Mouse (Mus musculus) midbrain, embryonic 13.5 days (tissue): ENCODE data around the gene Rsph3b. TPM values are rescaled to one million over a fixed set of nuclear protein-coding genes. Genes with fewer than 3 reads are reported as not detected.
A peak's percentile ranks its signal among the peaks of the same experiment; 100 is the strongest.

Source experiments
- ATAC-seq: fragments of 200-750 bp; cut with Nextera tagmentation; 2 replicates; pipeline ENCODE4 v1.8.0; 2017; ENCODE audit warnings: mild to moderate bottlenecking, moderate TSS enrichment, moderate library complexity
- H3K27ac ChIP-seq: fragments of 300-500 bp; sonication (generic); 2 replicates; pipeline ENCODE4 v1.5.1; 2015; ENCODE audit warnings: inconsistent platforms, mild to moderate bottlenecking, moderate library complexity
- H3K27me3 ChIP-seq: fragments of 300-500 bp; sonication (generic); 2 replicates; pipeline ENCODE4 v1.6.1; 2015; ENCODE audit warnings: mild to moderate bottlenecking, inconsistent platforms
- H3K36me3 ChIP-seq: fragments of 300-500 bp; sonication (generic); 2 replicates; pipeline ENCODE4 v1.6.1; 2015; ENCODE audit warnings: mild to moderate bottlenecking, inconsistent platforms
- H3K4me1 ChIP-seq: fragments of 300-500 bp; sonication (generic); replicated peaks from 2 replicates; pipeline ENCODE4 v1.6.1; 2015; ENCODE audit warnings: inconsistent platforms
- H3K4me2 ChIP-seq: fragments of 300-500 bp; sonication (generic); replicated peaks from 2 replicates; pipeline ENCODE4 v1.6.1; 2015; ENCODE audit warnings: moderate library complexity, mild to moderate bottlenecking, inconsistent platforms
- H3K4me3 ChIP-seq: fragments of 300-500 bp; sonication (generic); replicated peaks from 2 replicates; pipeline ENCODE4 v1.5.1; 2015; ENCODE audit warnings: mild to moderate bottlenecking, inconsistent platforms
- H3K9ac ChIP-seq: fragments of 300-500 bp; sonication (generic); replicated peaks from 2 replicates; pipeline ENCODE4 v1.6.1; 2015; ENCODE audit warnings: mild to moderate bottlenecking, inconsistent platforms
- H3K9me3 ChIP-seq: fragments of 300-500 bp; sonication (generic); 2 replicates; pipeline ENCODE4 v1.6.1; 2016; ENCODE audit warnings: mild to moderate bottlenecking, inconsistent platforms
- WGBS: fragments of 180-500 bp; shearing (Covaris S2); methylation state at CpG from one replicate; pipeline ENCODE4 v1.1.7; 2015; 5-methylcytosine and 5-hydroxymethylcytosine counted together
- polyA plus RNA-seq: library from polyadenylated mRNA; unstranded; fragments of >200 nt; fragmentation: Nextera tagmentation; extraction: Ambion mirVana; gene quantifications from 2 replicates; pipeline ENCODE4 v1.2.1, GENCODE M21; 2015

Rsph3b gene
- polyA plus RNA-seq, 1 experiment from 2014 or later = 49.4 TPM

- no peak for ATAC-seq
- WGBS = 94% methylated on average over 1 of the region's 1 CpGs
- H3K9me3 ChIP-seq = no peaks in the 10 kb centered on the region
- no peak overlapping the region for H3K4me2 ChIP-seq
- H3K36me3 ChIP-seq = no peaks in the 10 kb centered on the region
- H3K9ac ChIP-seq = no peak overlapping the region
- no peaks in the 10 kb centered on the region for H3K4me1 ChIP-seq
- no peak overlapping the region for H3K4me3 ChIP-seq
- H3K27ac ChIP-seq = no peak overlapping the region
- H3K27me3 ChIP-seq = no peaks in the 10 kb centered on the region
Measured at GRCm38 (mm10) chr17:6884531-6884930, 64.0 kb downstream of the Rsph3b start.

GRCm38 (mm10) chr17:6881306-6881705 lies 67.2 kb downstream of the Rsph3b start:
- H3K9ac ChIP-seq = no peak overlapping the region
- H3K9me3 ChIP-seq = no peaks in the 10 kb centered on the region
- H3K27me3 ChIP-seq = no peaks in the 10 kb centered on the region
- ATAC-seq = no peak
- no peak overlapping the region for H3K4me2 ChIP-seq
- no peaks in the 10 kb centered on the region for H3K36me3 ChIP-seq
- WGBS = 91% methylated on average over 6 of the region's 6 CpGs
- H3K4me3 ChIP-seq = no peak overlapping the region
- H3K4me1 ChIP-seq = no peaks in the 10 kb centered on the region
- no peak overlapping the region for H3K27ac ChIP-seq

- WGBS = 97% methylated on average over 2 of the region's 2 CpGs
Measured at GRCm38 (mm10) chr17:6871421-6871820, 77.1 kb downstream of the Rsph3b start.

GRCm38 (mm10) chr17:6868810-6869209 lies 79.7 kb downstream of the Rsph3b start:
- no peak overlapping the region for H3K4me3 ChIP-seq
- peaks cover 3% of the 10 kb centered on the region; the same call in 1 of the 2 replicates for H3K9me3 ChIP-seq
- no peak overlapping the region for H3K9ac ChIP-seq
- no peak for ATAC-seq
- no peak overlapping the region for H3K27ac ChIP-seq
- H3K27me3 ChIP-seq = 0 out of 2 replicates have a peak, but pooled peaks cover 6% of the 10 kb centered on the region
- H3K4me2 ChIP-seq = no peak overlapping the region
- peaks cover 9% of the 10 kb centered on the region; the same call in 1 of the 2 replicates for H3K4me1 ChIP-seq
- H3K36me3 ChIP-seq = no peaks in the 10 kb centered on the region

More at GRCm38 (mm10) chr17:6871421-6871820, 77.1 kb downstream of the Rsph3b start:
- no peak for ATAC-seq
- H3K27me3 ChIP-seq = no peaks in the 10 kb centered on the region
- peaks cover 4% of the 10 kb centered on the region; the same call in 1 of the 2 replicates for H3K9me3 ChIP-seq
- no peak overlapping the region for H3K4me3 ChIP-seq
- no peak overlapping the region for H3K4me2 ChIP-seq
- no peak overlapping the region for H3K9ac ChIP-seq
- H3K27ac ChIP-seq = no peak overlapping the region
- no peaks in the 10 kb centered on the region for H3K36me3 ChIP-seq
- no peaks in the 10 kb centered on the region for H3K4me1 ChIP-seq

- H3K9ac ChIP-seq = no peak overlapping the region
- H3K36me3 ChIP-seq = no peaks in the 10 kb centered on the region
- H3K9me3 ChIP-seq = no peaks in the 10 kb centered on the region
- no peak overlapping the region for H3K4me2 ChIP-seq
- ATAC-seq = no peak
- no peak overlapping the region for H3K4me3 ChIP-seq
- H3K27me3 ChIP-seq = peaks cover 16% of the 10 kb centered on the region; the same call in 1 of the 2 replicates
- peaks cover 9% of the 10 kb centered on the region; the same call in 1 of the 2 replicates for H3K4me1 ChIP-seq
- 23% methylated on average over 7 of the region's 7 CpGs for WGBS
- no peak overlapping the region for H3K27ac ChIP-seq
Measured at GRCm38 (mm10) chr17:6867740-6868139, 80.7 kb downstream of the Rsph3b start.

GRCm38 (mm10) chr17:6866576-6866975 lies 81.9 kb downstream of the Rsph3b start:
- no peak overlapping the region for H3K27ac ChIP-seq
- H3K4me2 ChIP-seq = no peak overlapping the region
- no peaks in the 10 kb centered on the region for H3K9me3 ChIP-seq
- peaks cover 16% of the 10 kb centered on the region; the same call in 1 of the 2 replicates for H3K27me3 ChIP-seq
- H3K4me3 ChIP-seq = no peak overlapping the region
- H3K36me3 ChIP-seq = no peaks in the 10 kb centered on the region
- peaks cover 19% of the 10 kb centered on the region for H3K4me1 ChIP-seq
- H3K9ac ChIP-seq = no peak overlapping the region
- 73% methylated on average over 1 of the region's 1 CpGs for WGBS
- no peak for ATAC-seq

- H3K27ac ChIP-seq = no peak overlapping the region
- H3K4me2 ChIP-seq = no peak overlapping the region
- H3K4me1 ChIP-seq = peaks cover 29% of the 10 kb centered on the region
- no peaks in the 10 kb centered on the region for H3K9me3 ChIP-seq
- H3K27me3 ChIP-seq = peaks cover 16% of the 10 kb centered on the region; the same call in 1 of the 2 replicates
- no peaks in the 10 kb centered on the region for H3K36me3 ChIP-seq
- ATAC-seq = no peak
- 60% methylated on average over 5 of the region's 5 CpGs for WGBS
- H3K4me3 ChIP-seq = no peak overlapping the region
- no peak overlapping the region for H3K9ac ChIP-seq
Measured at GRCm38 (mm10) chr17:6865580-6865979, 82.9 kb downstream of the Rsph3b start.

- Histone ChIP-seq H3K4me2 (peak overlapping the region; percentile 19; the same call in 1 of the 2 replicates), H3K9me3 (no peaks in the 10 kb centered on the region), H3K27me3 (peaks cover 16% of the 10 kb centered on the region; the same call in 1 of the 2 replicates), H3K9ac (no peak overlapping the region), H3K36me3 (no peaks in the 10 kb centered on the region), H3K4me3 (no peak overlapping the region), H3K27ac (no peak overlapping the region), H3K4me1 (peaks cover 37% of the 10 kb centered on the region)
- 24% methylated on average over 13 of the region's 13 CpGs for WGBS
- no peak for ATAC-seq
Measured at GRCm38 (mm10) chr17:6864869-6865268, 83.6 kb downstream of the Rsph3b start.

GRCm38 (mm10) chr17:6863521-6863920 lies 85.0 kb downstream of the Rsph3b start:
- peaks cover 44% of the 10 kb centered on the region for H3K4me1 ChIP-seq
- ATAC-seq = no peak
- peaks cover 16% of the 10 kb centered on the region; the same call in 1 of the 2 replicates for H3K27me3 ChIP-seq
- no peak overlapping the region for H3K27ac ChIP-seq
- H3K4me2 ChIP-seq = no peak overlapping the region
- H3K9ac ChIP-seq = no peak overlapping the region
- H3K9me3 ChIP-seq = no peaks in the 10 kb centered on the region
- no peak overlapping the region for H3K4me3 ChIP-seq
- WGBS = 91% methylated on average over 6 of the region's 6 CpGs
- H3K36me3 ChIP-seq = no peaks in the 10 kb centered on the region

- Histone ChIP-seq H3K9ac (no peak overlapping the region), H3K4me1 (peaks cover 44% of the 10 kb centered on the region), H3K36me3 (no peaks in the 10 kb centered on the region), H3K27me3 (peaks cover 16% of the 10 kb centered on the region; the same call in 1 of the 2 replicates), H3K27ac (peak overlapping the region; percentile 85), H3K9me3 (no peaks in the 10 kb centered on the region), H3K4me2 (peak overlapping the region; percentile 51), H3K4me3 (no peak overlapping the region)
- WGBS = 50% methylated on average over 12 of the region's 12 CpGs
- peak; percentile 53 for ATAC-seq
Measured at GRCm38 (mm10) chr17:6862040-6862780, 86.3 kb downstream of the Rsph3b start.

GRCm38 (mm10) chr17:6861181-6862039 lies 87.1 kb downstream of the Rsph3b start:
- H3K4me3 ChIP-seq = peak overlapping the region; percentile 3
- peak overlapping the region; percentile 28 for H3K9ac ChIP-seq
- no peaks in the 10 kb centered on the region for H3K9me3 ChIP-seq
- no peaks in the 10 kb centered on the region for H3K36me3 ChIP-seq
- peak overlapping the region; percentile 85 for H3K27ac ChIP-seq
- H3K27me3 ChIP-seq = peaks cover 16% of the 10 kb centered on the region; the same call in 1 of the 2 replicates
- 1% methylated on average over 28 of the region's 28 CpGs for WGBS
- peaks cover 44% of the 10 kb centered on the region for H3K4me1 ChIP-seq
- ATAC-seq = peak; percentile 90
- H3K4me2 ChIP-seq = peak overlapping the region; percentile 51

GRCm38 (mm10) chr17:6860491-6860897 lies 88.0 kb downstream of the Rsph3b start:
- Histone ChIP-seq H3K9ac (peak overlapping the region; percentile 17; the same call in 1 of the 2 replicates), H3K4me3 (no peak overlapping the region), H3K9me3 (no peaks in the 10 kb centered on the region), H3K27ac (peak overlapping the region; percentile 85), H3K4me2 (peak overlapping the region; percentile 51), H3K36me3 (no peaks in the 10 kb centered on the region), H3K27me3 (peaks cover 16% of the 10 kb centered on the region; the same call in 1 of the 2 replicates), H3K4me1 (peaks cover 44% of the 10 kb centered on the region)
- peak; percentile 40; the same call in 1 of the 2 replicates for ATAC-seq
- 3% methylated on average over 12 of the region's 12 CpGs for WGBS
